Mouse (Mus musculus): ENCODE data around the gene Npm3.
A peak's percentile ranks its signal among the peaks of the same experiment; 100 is the strongest.

Gene Npm3

GRCm38 (mm10) chr19:45749243-45750043 is at the start of gene Npm3:
Npm3 (minus strand) TSS chr19:45749591.
- DNase-seq (ENCODE audit: low spot score) = peak; percentile 84

- peak; percentile 49 for DNase-seq (ENCODE audit: low spot score)
Observed at GRCm38 (mm10) chr19:45796879-45797278, 47.5 kb upstream of the Npm3 start.

- DNase-seq (ENCODE audit: low spot score) = peak; percentile 92
Observed at GRCm38 (mm10) chr19:45796061-45796556, 46.7 kb upstream of the Npm3 start.

GRCm38 (mm10) chr19:45795406-45795944 is 46.1 kb upstream of the Npm3 start:
- DNase-seq (ENCODE audit: low spot score) = no peak

GRCm38 (mm10) chr19:45794718-45795117 is 45.3 kb upstream of the Npm3 start:
- DNase-seq (ENCODE audit: low spot score) = no peak

GRCm38 (mm10) chr19:45792404-45792803 is 43.0 kb upstream of the Npm3 start:
- no peak for DNase-seq (ENCODE audit: low spot score)

- DNase-seq (ENCODE audit: low spot score) = peak; percentile 45
Observed at GRCm38 (mm10) chr19:45789888-45790874, 40.8 kb upstream of the Npm3 start.

GRCm38 (mm10) chr19:45789365-45789764 is 40.0 kb upstream of the Npm3 start:
- DNase-seq (ENCODE audit: low spot score) = no peak

GRCm38 (mm10) chr19:45788337-45788736 is 38.9 kb upstream of the Npm3 start:
- no peak for DNase-seq (ENCODE audit: low spot score)

- DNase-seq (ENCODE audit: low spot score) = no peak
Observed at GRCm38 (mm10) chr19:45787450-45787849, 38.1 kb upstream of the Npm3 start.

- DNase-seq (ENCODE audit: low spot score) = no peak
Observed at GRCm38 (mm10) chr19:45785470-45785869, 36.1 kb upstream of the Npm3 start.

- no peak for DNase-seq (ENCODE audit: low spot score)
Observed at GRCm38 (mm10) chr19:45783933-45784576, 34.7 kb upstream of the Npm3 start.

- peak; percentile 99 for DNase-seq (ENCODE audit: low spot score)
Observed at GRCm38 (mm10) chr19:45783181-45783932, 34.0 kb upstream of the Npm3 start, which contains the start of gene Mgea5. Mgea5 (minus strand) TSS chr19:45783837.

GRCm38 (mm10) chr19:45782315-45783001 is 33.1 kb upstream of the Npm3 start:
- DNase-seq (ENCODE audit: low spot score) = peak; percentile 62

GRCm38 (mm10) chr19:45781676-45782075 is 32.3 kb upstream of the Npm3 start:
- no peak for DNase-seq (ENCODE audit: low spot score)

GRCm38 (mm10) chr19:45780350-45780915 is 31.0 kb upstream of the Npm3 start:
- peak; percentile 27 for DNase-seq (ENCODE audit: low spot score)

- no peak for DNase-seq (ENCODE audit: low spot score)
Observed at GRCm38 (mm10) chr19:45775486-45775885, 26.1 kb upstream of the Npm3 start.

GRCm38 (mm10) chr19:45771501-45771900 is 22.1 kb upstream of the Npm3 start:
- DNase-seq (ENCODE audit: low spot score) = no peak

- DNase-seq (ENCODE audit: low spot score) = no peak
Observed at GRCm38 (mm10) chr19:45760810-45761209, 11.4 kb upstream of the Npm3 start.

- DNase-seq (ENCODE audit: low spot score) = no peak
Observed at GRCm38 (mm10) chr19:45758671-45759070, 9.3 kb upstream of the Npm3 start.

Data from T-cell, adult 2 months (primary cell).